Mouse (Mus musculus) ES-E14 (cell line): ENCODE data around the gene Rara.

ENCODE experiments used
- CHD2 ChIP-seq: IDR thresholded peaks from 2 replicates; pipeline ENCODE4 v1.6.1; 2014; ENCODE audit warnings: mild to moderate bottlenecking, low read depth, low read length, inconsistent platforms
- HCFC1 ChIP-seq: IDR thresholded peaks from 2 replicates; pipeline ENCODE4 v1.6.1; 2012; ENCODE audit warnings: low read length, inconsistent platforms, borderline replicate concordance; ENCODE audit not compliant: insufficient read depth
- MAFK ChIP-seq: IDR thresholded peaks from 2 replicates; pipeline ENCODE4 v1.6.1; 2014; ENCODE audit warnings: mild to moderate bottlenecking, low read depth, low read length, inconsistent platforms; ENCODE audit not compliant: insufficient read depth
- ZC3H11A ChIP-seq: IDR thresholded peaks from 2 replicates; pipeline ENCODE4 v1.6.1; 2012; ENCODE audit warnings: low read depth, mild to moderate bottlenecking, inconsistent platforms, low read length, borderline replicate concordance
- ZNF384 ChIP-seq: IDR thresholded peaks from 2 replicates; pipeline ENCODE4 v1.6.1; 2012; ENCODE audit warnings: low read depth, low read length, inconsistent platforms

DNA sequence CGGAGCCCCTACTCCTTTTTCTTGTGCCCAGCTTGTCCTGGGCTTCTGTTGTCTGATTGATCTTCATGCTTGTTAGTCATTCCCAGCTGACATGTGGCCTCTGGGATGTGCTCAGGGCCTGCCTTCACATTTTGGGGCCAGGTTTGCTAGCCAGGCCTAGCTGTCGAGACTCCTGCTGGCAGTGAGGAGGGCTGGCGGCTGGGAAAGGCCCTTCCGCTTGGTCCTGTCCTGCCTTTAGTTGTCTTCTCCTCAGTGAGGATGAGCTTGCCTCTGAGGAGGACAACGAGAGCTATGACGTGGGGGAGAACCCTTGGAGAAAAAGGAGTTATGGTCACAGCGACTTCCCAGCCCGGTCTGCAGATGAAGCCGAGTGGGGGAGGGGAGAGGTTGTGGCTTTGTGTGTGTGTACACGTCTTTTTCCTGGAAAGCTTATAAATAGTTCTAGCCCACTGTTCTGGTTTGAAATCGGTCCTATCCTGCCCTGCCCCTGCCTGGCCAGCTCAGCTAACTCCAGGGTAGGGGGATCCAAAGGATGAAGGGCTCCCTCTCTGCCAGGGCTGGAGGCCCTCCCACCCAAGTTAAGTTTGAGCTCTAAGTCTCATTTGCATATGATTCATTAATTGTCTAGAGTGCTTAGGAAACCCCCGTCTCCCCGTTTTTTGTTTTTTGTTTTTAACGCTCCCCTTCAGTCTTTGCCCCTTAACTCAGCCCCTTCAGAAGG lies 16.3 kb downstream of the Rara start:
- TF ChIP-seq CHD2 (no peak), HCFC1 (no peak), MAFK (no peak), ZNF384 (no peak), ZC3H11A (no peak)
